Mouse (Mus musculus) limb, embryonic 15.5 days (tissue): Measurements from ENCODE around the gene Myo15b. TPM values are rescaled to one million over a fixed set of nuclear protein-coding genes. Genes with fewer than 3 reads are reported as not detected.
A peak's percentile ranks its signal among the peaks of the same experiment; 100 is the strongest.
"Not testable (repeated sequence)": the region's sequence is repeated elsewhere in the genome, so short reads cannot be mapped to it uniquely, and the experiment has no call there.

Source experiments
- ATAC-seq: fragments of 200-750 bp; cut with Nextera tagmentation; 2 replicates; pipeline ENCODE4 v1.8.0; 2017; ENCODE audit warnings: low read depth, moderate TSS enrichment; ENCODE audit not compliant: insufficient number of reproducible peaks, low FRiP score, low TSS enrichment
- H3K27ac ChIP-seq: fragments of 300-500 bp; sonication (generic); 2 replicates; pipeline ENCODE4 v1.5.1; 2015; ENCODE audit warnings: moderate library complexity, mild to moderate bottlenecking, inconsistent platforms
- H3K27me3 ChIP-seq: fragments of 300-500 bp; sonication (generic); 2 replicates; pipeline ENCODE4 v1.6.1; 2015; ENCODE audit warnings: inconsistent platforms
- H3K36me3 ChIP-seq: fragments of 300-500 bp; sonication (generic); 2 replicates; pipeline ENCODE4 v1.6.1; 2015; ENCODE audit warnings: inconsistent platforms
- H3K4me1 ChIP-seq: fragments of 300-500 bp; sonication (generic); 2 replicates; pipeline ENCODE4 v1.6.1; 2015; ENCODE audit warnings: inconsistent platforms
- H3K4me2 ChIP-seq: fragments of 300-500 bp; sonication (generic); 2 replicates; pipeline ENCODE4 v1.6.1; 2015; ENCODE audit warnings: mild to moderate bottlenecking, inconsistent platforms
- H3K4me3 ChIP-seq: fragments of 300-500 bp; sonication (generic); 2 replicates; pipeline ENCODE4 v1.5.1; 2015; ENCODE audit warnings: mild to moderate bottlenecking, inconsistent platforms
- H3K9ac ChIP-seq: fragments of 300-500 bp; sonication (generic); 2 replicates; pipeline ENCODE4 v1.6.1; 2015; ENCODE audit warnings: inconsistent platforms
- H3K9me3 ChIP-seq: fragments of 300-500 bp; sonication (generic); 2 replicates; pipeline ENCODE4 v1.6.1; 2016; ENCODE audit warnings: inconsistent platforms
- WGBS: fragments of 180-500 bp; shearing (Covaris S2); methylation state at CpG from one replicate; pipeline ENCODE4 v1.1.7; 2015; 5-methylcytosine and 5-hydroxymethylcytosine counted together
- polyA plus RNA-seq: library from polyadenylated mRNA; unstranded; fragments of >200 nt; fragmentation: Nextera tagmentation; extraction: Ambion mirVana; gene quantifications from 2 replicates; pipeline ENCODE4 v1.2.1, GENCODE M21; 2015

The Myo15b gene
- polyA plus RNA-seq, 1 experiment from 2014 or later = 0.47 TPM

DNA sequence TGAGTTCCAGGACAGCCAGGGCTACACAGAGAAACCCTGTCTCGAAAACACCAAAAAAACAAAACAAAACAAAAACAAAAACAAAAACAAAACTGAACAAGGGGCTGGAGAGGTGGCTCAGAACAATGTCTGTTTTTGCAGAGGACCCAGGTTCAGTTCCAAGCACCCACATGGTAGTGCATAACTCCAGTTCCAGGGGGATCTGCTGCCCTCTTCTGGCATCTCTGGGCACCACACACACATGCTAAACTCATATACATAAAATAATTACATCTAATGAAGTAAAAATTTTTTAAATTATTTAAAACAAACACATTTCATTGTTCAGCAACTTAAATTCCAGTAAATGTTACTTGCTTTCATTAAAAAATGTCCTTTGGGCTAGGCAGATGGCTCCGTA is 12.4 kb upstream of the Myo15b start:
- 99% methylated on average over 2 of the region's 2 CpGs for WGBS
- Histone ChIP-seq H3K9ac (no peak overlapping the region), H3K36me3 (peaks cover 18% of the 10 kb centered on the region), H3K9me3 (no peaks in the 10 kb centered on the region), H3K27me3 (no peaks in the 10 kb centered on the region), H3K4me3 (no peak overlapping the region), H3K4me2 (no peak overlapping the region), H3K27ac (no peak overlapping the region), H3K4me1 (peaks cover 15% of the 10 kb centered on the region)
- no peak for ATAC-seq

DNA sequence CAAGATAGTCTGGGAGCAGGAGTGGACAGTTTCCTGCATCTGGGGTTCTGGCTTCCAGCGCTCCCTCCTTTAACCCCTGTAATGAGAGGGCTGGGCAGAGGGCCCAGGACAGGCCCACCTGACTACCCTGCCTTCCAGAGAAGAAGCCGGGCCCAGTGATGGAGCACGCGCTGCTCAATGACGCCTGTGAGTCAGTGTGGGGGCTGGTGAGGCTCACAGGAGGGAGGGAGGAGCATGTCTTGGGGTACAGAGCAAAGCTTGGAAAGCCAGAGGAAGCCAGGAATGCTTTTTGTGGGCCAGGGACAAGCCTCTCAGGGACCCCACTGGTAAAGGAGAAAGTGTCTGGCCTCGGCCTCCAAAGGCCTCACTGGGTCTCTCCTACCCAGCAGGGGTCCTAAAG is 3.5 kb upstream of the Myo15b start:
- Histone ChIP-seq H3K27ac (no peak overlapping the region), H3K4me2 (no peak overlapping the region), H3K27me3 (peaks cover 34% of the 10 kb centered on the region), H3K4me1 (peaks cover 15% of the 10 kb centered on the region), H3K4me3 (no peak overlapping the region), H3K9me3 (no peaks in the 10 kb centered on the region), H3K36me3 (peaks cover 10% of the 10 kb centered on the region), H3K9ac (no peak overlapping the region)
- ATAC-seq = no peak
- 80% methylated on average over 6 of the region's 6 CpGs for WGBS

DNA sequence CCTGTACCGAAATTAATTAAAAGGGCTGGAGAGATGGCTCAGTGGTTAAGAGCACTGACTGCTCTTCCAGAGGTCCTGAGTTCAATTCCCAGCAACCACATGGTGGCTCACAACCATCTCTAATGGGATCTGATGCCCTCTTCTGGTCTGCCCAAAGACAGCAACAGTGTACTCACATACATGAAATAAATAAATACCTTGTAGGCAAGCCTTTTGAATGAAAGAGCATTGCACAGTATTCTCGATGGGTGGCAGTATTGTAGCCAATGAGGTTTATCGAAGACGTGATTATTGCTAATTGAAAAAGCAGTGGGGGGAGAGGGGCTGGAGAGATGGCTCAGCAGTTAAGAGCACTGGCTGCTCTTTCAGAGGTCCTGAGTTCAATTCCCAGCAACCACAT is 1.1 kb upstream of the Myo15b start:
- H3K27me3 ChIP-seq = peaks cover 59% of the 10 kb centered on the region
- 87% methylated on average over 4 of the region's 4 CpGs for WGBS
- H3K9me3 ChIP-seq = not testable (repeated sequence)

DNA sequence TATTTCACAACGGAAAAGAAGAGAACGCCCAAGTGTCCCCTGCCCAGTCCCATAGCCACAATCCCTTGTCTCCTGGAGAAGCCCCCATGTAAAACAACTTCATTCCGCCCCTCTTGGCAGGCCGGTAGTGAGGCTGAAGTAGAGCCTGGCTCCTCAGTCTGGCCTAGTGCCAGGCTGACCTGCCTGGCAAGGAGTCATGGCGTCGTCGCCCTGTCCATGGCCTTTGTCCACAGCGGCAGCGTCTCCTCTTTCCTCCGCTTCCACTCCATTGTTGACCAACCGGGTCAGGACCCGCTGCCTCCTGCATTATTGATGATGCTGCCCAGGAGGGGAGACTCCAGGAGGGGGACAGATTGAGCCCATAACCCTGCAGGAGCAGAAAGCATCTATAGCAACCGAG is 270 bp upstream of the Myo15b start:
- peaks cover 20% of the 10 kb centered on the region for H3K4me1 ChIP-seq
- H3K4me2 ChIP-seq = no peak overlapping the region
- peaks cover 64% of the 10 kb centered on the region for H3K27me3 ChIP-seq
- H3K36me3 ChIP-seq = no peaks in the 10 kb centered on the region
- H3K9me3 ChIP-seq = no peaks in the 10 kb centered on the region
- no peak overlapping the region for H3K4me3 ChIP-seq
- ATAC-seq = no peak
- no peak overlapping the region for H3K27ac ChIP-seq
- H3K9ac ChIP-seq = no peak overlapping the region
- 67% methylated on average over 13 of the region's 13 CpGs for WGBS

More for the DNA sequence above, 1.1 kb upstream of the Myo15b start:
- not testable (repeated sequence) for H3K4me2 ChIP-seq, H3K27ac ChIP-seq, H3K4me3 ChIP-seq, H3K9ac ChIP-seq, H3K36me3 ChIP-seq, ATAC-seq
- H3K4me1 ChIP-seq = peaks cover 20% of the 10 kb centered on the region

DNA sequence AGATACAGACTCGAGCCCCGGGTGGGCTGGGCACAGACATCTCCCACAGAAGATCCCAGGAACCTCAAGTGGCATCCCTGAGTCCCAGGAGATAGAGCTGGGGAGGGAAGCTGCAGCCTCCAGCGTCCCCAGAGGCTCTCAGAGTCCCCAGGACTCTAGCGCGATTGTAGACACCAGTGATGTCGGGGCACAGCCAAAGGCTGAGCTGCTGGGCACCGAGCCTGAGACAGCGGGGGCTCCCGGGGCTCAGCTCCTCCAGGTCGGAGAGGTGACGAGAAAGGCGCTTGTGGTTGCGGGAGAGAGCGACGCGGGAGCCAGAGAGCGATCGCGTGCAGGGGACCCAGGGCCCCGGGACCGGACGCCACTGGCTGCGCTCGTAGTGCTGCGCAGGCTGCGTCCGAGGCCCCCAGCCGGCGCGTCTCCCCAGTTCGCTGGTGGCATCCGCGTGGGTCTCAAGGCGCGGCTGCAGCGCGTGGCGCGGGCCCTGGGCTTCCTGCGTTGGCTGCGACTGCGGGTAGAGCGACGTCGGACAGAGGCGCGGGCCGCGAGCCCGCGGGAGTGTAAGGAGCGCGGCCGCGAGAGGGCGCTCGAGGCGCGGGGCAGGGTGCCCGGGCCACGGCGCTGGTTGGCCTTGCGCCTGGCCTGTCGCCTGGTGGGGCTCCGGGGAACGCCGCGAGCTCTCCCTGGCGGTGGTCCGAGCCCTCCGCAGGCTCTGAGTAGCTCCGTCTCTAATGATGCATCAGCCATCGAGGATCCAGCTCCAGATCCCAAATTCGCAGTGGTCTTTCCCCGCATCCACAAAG is 1.1 kb downstream of the Myo15b start:
- WGBS = 2% methylated on average over 75 of the region's 75 CpGs
- Histone ChIP-seq H3K27me3 (peaks cover 64% of the 10 kb centered on the region), H3K36me3 (no peaks in the 10 kb centered on the region), H3K4me2 (peak overlapping the region; percentile 76), H3K9me3 (no peaks in the 10 kb centered on the region), H3K27ac (no peak overlapping the region), H3K9ac (peak overlapping the region; percentile 14; the same call in 1 of the 2 replicates), H3K4me3 (peak overlapping the region; percentile 39), H3K4me1 (peaks cover 22% of the 10 kb centered on the region)
- ATAC-seq = peak; percentile 69

DNA sequence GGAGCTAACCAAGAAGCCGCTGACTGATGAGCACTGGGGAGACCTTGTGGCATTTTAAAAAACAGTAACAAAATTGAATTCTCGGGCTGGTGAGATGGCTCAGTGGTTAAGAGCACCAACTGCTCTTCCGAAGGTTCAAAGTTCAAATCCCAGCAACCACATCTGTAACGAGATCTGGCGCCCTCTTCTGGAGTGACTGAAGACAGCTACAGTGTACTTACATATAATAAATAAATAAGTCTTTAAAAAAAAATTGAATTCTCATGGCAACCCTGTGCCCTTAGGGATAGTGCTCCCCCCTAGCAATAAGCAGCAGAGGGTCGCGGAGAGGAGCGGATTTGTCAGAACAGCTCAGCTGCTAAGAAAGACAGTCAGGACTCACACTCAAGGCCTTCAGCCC is 5.7 kb downstream of the Myo15b start:
- Histone ChIP-seq H3K4me2 (no peak overlapping the region), H3K27me3 (peaks cover 38% of the 10 kb centered on the region), H3K36me3 (no peaks in the 10 kb centered on the region), H3K9me3 (no peaks in the 10 kb centered on the region), H3K9ac (no peak overlapping the region), H3K4me1 (peaks cover 15% of the 10 kb centered on the region), H3K4me3 (no peak overlapping the region), H3K27ac (no peak overlapping the region)
- 85% methylated on average over 8 of the region's 8 CpGs for WGBS
- no peak for ATAC-seq

DNA sequence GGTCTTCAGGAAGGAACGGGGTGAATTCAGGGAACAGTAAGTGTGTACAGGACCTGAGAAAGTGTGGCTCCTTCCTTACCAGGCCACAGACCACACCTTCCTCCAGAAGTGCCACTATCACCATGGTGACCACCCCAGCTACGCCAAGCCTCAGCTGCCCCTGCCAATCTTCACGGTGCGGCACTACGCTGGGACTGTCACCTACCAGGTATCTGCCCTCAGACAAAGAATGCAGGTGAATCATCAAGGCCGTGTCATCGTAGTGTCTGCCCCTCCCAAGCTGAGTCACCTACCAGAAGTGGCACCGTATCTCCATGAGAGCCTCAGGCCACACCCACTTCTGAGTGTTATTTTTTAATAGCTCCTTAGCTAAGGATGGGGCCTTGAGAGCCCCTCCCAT is 11.2 kb downstream of the Myo15b start:
- no peak overlapping the region for H3K9ac ChIP-seq
- no peak overlapping the region for H3K27ac ChIP-seq
- H3K4me3 ChIP-seq = no peak overlapping the region
- H3K9me3 ChIP-seq = no peaks in the 10 kb centered on the region
- H3K4me1 ChIP-seq = no peaks in the 10 kb centered on the region
- 66% methylated on average over 8 of the region's 8 CpGs for WGBS
- no peak overlapping the region for H3K4me2 ChIP-seq
- H3K36me3 ChIP-seq = no peaks in the 10 kb centered on the region
- ATAC-seq = no peak
- H3K27me3 ChIP-seq = no peaks in the 10 kb centered on the region

DNA sequence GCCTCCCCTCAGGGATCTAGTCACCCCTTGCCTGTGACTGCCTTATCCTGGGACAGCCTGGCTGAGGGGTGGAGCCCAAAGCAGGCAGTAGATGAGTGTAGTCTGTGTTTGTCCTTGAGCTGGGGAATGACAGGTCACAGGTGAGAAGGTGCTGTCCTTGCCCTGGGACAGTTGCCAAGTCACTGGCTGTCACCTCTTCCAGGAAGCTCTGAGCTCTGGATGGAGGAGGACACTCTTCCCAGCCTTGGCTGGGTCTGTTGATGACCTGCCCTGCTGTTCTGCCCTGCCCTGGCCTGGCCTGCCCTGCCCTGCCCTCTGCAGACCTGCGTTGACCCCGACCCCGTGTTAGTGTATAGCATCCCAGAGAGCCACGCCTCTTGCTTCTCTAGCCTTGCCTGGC is 14.2 kb downstream of the Myo15b start:
- no peaks in the 10 kb centered on the region for H3K36me3 ChIP-seq
- no peak overlapping the region for H3K27ac ChIP-seq
- H3K4me1 ChIP-seq = no peaks in the 10 kb centered on the region
- H3K9ac ChIP-seq = no peak overlapping the region
- H3K4me3 ChIP-seq = no peak overlapping the region
- H3K4me2 ChIP-seq = no peak overlapping the region
- 67% methylated on average over 4 of the region's 4 CpGs for WGBS
- ATAC-seq = no peak
- no peaks in the 10 kb centered on the region for H3K9me3 ChIP-seq
- no peaks in the 10 kb centered on the region for H3K27me3 ChIP-seq

DNA sequence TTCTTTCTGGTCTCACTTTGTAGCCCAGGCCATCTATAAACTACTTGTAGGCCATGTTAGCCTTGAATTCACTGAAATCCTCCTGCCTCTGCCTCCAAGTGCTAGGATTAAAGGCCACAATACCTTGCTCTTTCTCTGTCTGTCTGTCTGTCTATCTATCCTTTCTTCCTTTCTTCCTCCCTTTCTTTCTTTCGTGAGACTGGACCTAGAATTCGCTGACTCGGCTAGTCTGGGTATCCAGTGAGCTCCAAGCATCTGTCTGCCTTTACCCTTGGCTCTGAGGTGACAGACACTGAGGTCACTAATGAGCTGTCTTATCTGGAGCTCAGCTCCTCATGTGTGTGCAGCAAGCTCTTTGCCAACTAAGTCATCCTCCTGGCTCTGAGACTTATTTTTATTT is 17.7 kb downstream of the Myo15b start:
- no peaks in the 10 kb centered on the region for H3K27me3 ChIP-seq
- WGBS = 91% methylated on average over 3 of the region's 3 CpGs

DNA sequence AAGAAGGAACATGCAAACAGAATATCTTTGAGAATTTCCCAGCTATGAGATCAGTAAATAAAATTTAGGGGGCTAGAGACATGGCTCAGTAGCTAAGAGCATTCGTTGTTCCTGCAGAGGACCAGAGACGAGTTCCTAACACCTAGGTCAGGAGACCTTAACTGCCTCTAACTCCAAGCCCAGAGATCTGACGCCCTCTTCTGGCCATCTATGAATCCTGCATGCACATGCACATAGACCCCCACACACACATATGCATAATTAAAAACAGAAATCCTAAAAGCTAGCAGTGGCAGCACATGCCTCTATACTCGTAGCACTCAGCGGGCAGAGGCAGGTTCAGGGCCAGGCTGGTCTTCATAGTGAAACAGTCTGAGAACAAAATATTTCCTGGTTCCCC is 18.2 kb downstream of the Myo15b start:
- H3K36me3 ChIP-seq = no peaks in the 10 kb centered on the region
- no peak overlapping the region for H3K4me2 ChIP-seq
- H3K9me3 ChIP-seq = no peaks in the 10 kb centered on the region
- H3K4me1 ChIP-seq = no peaks in the 10 kb centered on the region
- no peak overlapping the region for H3K27ac ChIP-seq
- no peak for ATAC-seq
- H3K4me3 ChIP-seq = no peak overlapping the region
- no peak overlapping the region for H3K9ac ChIP-seq
- 66% methylated on average over 5 of the region's 5 CpGs for WGBS
- H3K27me3 ChIP-seq = no peaks in the 10 kb centered on the region

More for the DNA sequence above, 17.7 kb downstream of the Myo15b start:
- no peak overlapping the region for H3K9ac ChIP-seq
- H3K9me3 ChIP-seq = no peaks in the 10 kb centered on the region
- no peak overlapping the region for H3K27ac ChIP-seq
- ATAC-seq = no peak
- no peak overlapping the region for H3K4me3 ChIP-seq
- no peak overlapping the region for H3K4me2 ChIP-seq
- H3K36me3 ChIP-seq = no peaks in the 10 kb centered on the region
- H3K4me1 ChIP-seq = no peaks in the 10 kb centered on the region

DNA sequence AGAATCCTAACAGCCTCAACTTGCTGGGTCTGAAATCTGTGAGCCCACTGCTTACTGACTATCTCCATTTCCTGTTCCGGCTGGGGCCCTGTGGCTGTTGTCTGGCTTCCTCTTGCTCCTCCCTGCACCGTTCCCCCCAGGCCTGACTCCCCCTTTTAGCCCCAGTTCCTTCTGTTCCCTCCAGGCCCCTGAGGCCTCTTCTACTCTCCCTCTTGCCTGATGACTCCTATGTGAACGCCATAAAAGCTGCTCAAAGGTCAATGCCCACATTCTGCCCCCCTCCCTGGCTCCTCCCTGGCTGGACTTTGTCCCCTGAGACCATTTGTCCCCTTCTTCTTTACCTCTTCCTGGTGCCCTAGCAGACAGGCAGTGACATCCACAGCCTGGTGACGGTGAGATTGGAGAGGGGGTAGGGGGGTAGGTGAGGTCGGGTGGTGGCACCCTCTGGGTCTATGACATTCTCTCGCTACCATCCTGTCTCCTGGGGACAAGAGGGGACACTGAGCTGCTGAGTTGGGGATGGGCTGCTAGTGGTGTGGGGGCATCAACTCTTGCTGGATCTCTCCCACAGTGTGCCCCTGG is 19.1 kb downstream of the Myo15b start:
- Histone ChIP-seq H3K36me3 (no peaks in the 10 kb centered on the region), H3K4me2 (no peak overlapping the region), H3K9me3 (no peaks in the 10 kb centered on the region), H3K9ac (no peak overlapping the region), H3K4me1 (no peaks in the 10 kb centered on the region), H3K4me3 (no peak overlapping the region), H3K27me3 (peaks cover 6% of the 10 kb centered on the region), H3K27ac (no peak overlapping the region)
- no peak for ATAC-seq
- WGBS = 53% methylated on average over 6 of the region's 6 CpGs

DNA sequence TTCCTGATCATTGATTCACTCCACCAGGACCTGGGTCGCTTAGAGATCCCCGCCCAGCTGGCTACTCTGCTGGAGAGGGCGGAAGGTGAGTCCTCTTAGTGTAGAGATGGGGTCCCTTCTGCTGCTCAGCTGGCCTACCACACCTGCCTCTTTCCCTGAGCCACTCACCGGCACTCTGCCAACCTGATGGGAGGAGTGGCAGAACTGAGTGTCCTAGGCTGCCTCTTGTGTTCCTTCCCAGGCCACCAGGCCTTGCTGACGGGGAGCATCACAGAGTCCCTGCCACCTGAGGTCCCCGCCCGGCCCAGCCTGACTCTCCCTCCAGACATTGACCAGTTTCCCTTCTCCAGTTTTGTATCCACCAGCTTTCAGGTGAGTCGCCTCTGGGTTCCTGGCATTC is 19.9 kb downstream of the Myo15b start:
- ATAC-seq = no peak
- H3K4me2 ChIP-seq = no peak overlapping the region
- H3K27ac ChIP-seq = no peak overlapping the region
- no peaks in the 10 kb centered on the region for H3K9me3 ChIP-seq
- peaks cover 15% of the 10 kb centered on the region for H3K27me3 ChIP-seq
- no peaks in the 10 kb centered on the region for H3K4me1 ChIP-seq
- 73% methylated on average over 8 of the region's 8 CpGs for WGBS
- H3K4me3 ChIP-seq = no peak overlapping the region
- no peak overlapping the region for H3K9ac ChIP-seq
- H3K36me3 ChIP-seq = no peaks in the 10 kb centered on the region
